Mouse (Mus musculus) megakaryocyte, embryonic 14.5 days (primary cell): ENCODE measurements at regions not wholly inside any gene's neighbourhood (a gene's known extent, or its start where the extent isn't known, plus 50 kb on each side); places are given as distances from the start of the nearest gene placed in this dataset.

Experiments
- H3K27me3 ChIP-seq: replicated peaks from 2 replicates; pipeline ENCODE3; 2012; ENCODE audit warnings: inconsistent platforms
- H3K36me3 ChIP-seq: replicated peaks from 2 replicates; pipeline ENCODE3; 2012; ENCODE audit warnings: low read length, inconsistent platforms, mixed read lengths
- H3K4me1 ChIP-seq: 2 replicates; pipeline ENCODE4 v1.6.1; 2012; ENCODE audit warnings: inconsistent platforms
- H3K4me3 ChIP-seq: replicated peaks from 2 replicates; pipeline ENCODE3; 2012; ENCODE audit warnings: moderate library complexity, mild to moderate bottlenecking, inconsistent platforms
- H3K9me3 ChIP-seq: 2 replicates; pipeline ENCODE4 v1.6.1; 2012; ENCODE audit warnings: inconsistent platforms
- FLI1 ChIP-seq: IDR thresholded peaks from 2 replicates; pipeline ENCODE4 v1.6.1; 2012; ENCODE audit warnings: low read length, inconsistent platforms, mixed read lengths
- GATA1 ChIP-seq: IDR thresholded peaks from 3 replicates; pipeline ENCODE4 v1.6.1; 2012; ENCODE audit warnings: mixed read lengths, low read length, inconsistent platforms, borderline replicate concordance

GRCm38 (mm10) chr15:8582676-8583075 is 62.9 kb upstream of the Gm2310 start:
- TF ChIP-seq GATA1 = no peak
- no peak for TF ChIP-seq FLI1
- Histone ChIP-seq H3K4me1 (peaks cover 4% of the 10 kb centered on the region), H3K4me3 (no peak overlapping the region), H3K36me3 (no peaks in the 10 kb centered on the region), H3K9me3 (no peaks in the 10 kb centered on the region), H3K27me3 (peaks cover 21% of the 10 kb centered on the region)

GRCm38 (mm10) chr15:8581146-8581913 is 61.6 kb upstream of the Gm2310 start:
- Histone ChIP-seq H3K4me3 (no peak overlapping the region), H3K4me1 (peaks cover 16% of the 10 kb centered on the region), H3K9me3 (no peaks in the 10 kb centered on the region), H3K27me3 (peaks cover 21% of the 10 kb centered on the region), H3K36me3 (no peaks in the 10 kb centered on the region)
- TF ChIP-seq FLI1 = no peak
- TF ChIP-seq GATA1 = no peak

GRCm38 (mm10) chr15:8580077-8580476 is 60.3 kb upstream of the Gm2310 start:
- H3K36me3 ChIP-seq = no peaks in the 10 kb centered on the region
- no peaks in the 10 kb centered on the region for H3K9me3 ChIP-seq

GRCm38 (mm10) chr15:8577480-8577881 is 57.7 kb upstream of the Gm2310 start:
- TF ChIP-seq GATA1 (no peak), FLI1 (no peak)
- Histone ChIP-seq H3K4me1 (peaks cover 21% of the 10 kb centered on the region), H3K9me3 (no peaks in the 10 kb centered on the region), H3K4me3 (no peak overlapping the region), H3K27me3 (peaks cover 21% of the 10 kb centered on the region), H3K36me3 (no peaks in the 10 kb centered on the region)

More at GRCm38 (mm10) chr15:8580077-8580476, 60.3 kb upstream of the Gm2310 start:
- peaks cover 16% of the 10 kb centered on the region for H3K4me1 ChIP-seq
- peaks cover 21% of the 10 kb centered on the region for H3K27me3 ChIP-seq
- H3K4me3 ChIP-seq = no peak overlapping the region
- TF ChIP-seq FLI1 (no peak), GATA1 (no peak)

GRCm38 (mm10) chr15:8576975-8577374 is 57.2 kb upstream of the Gm2310 start:
- no peaks in the 10 kb centered on the region for H3K9me3 ChIP-seq
- peaks cover 26% of the 10 kb centered on the region for H3K4me1 ChIP-seq
- TF ChIP-seq GATA1 (no peak), FLI1 (no peak)
- no peaks in the 10 kb centered on the region for H3K36me3 ChIP-seq
- H3K27me3 ChIP-seq = peaks cover 21% of the 10 kb centered on the region
- H3K4me3 ChIP-seq = no peak overlapping the region

- Histone ChIP-seq H3K4me3 (peak overlapping the region; percentile 94), H3K27me3 (peaks cover 21% of the 10 kb centered on the region)
Measured at GRCm38 (mm10) chr15:8569617-8570016, 49.9 kb upstream of the Gm2310 start.

More at GRCm38 (mm10) chr15:8569617-8570016, 49.9 kb upstream of the Gm2310 start:
- TF ChIP-seq FLI1 = no peak
- no peak for TF ChIP-seq GATA1
- no peaks in the 10 kb centered on the region for H3K36me3 ChIP-seq
- no peaks in the 10 kb centered on the region for H3K9me3 ChIP-seq
- peaks cover 44% of the 10 kb centered on the region for H3K4me1 ChIP-seq
